ENCODE assay signal across 31 mouse cellular contexts in the genomic region with DNA sequence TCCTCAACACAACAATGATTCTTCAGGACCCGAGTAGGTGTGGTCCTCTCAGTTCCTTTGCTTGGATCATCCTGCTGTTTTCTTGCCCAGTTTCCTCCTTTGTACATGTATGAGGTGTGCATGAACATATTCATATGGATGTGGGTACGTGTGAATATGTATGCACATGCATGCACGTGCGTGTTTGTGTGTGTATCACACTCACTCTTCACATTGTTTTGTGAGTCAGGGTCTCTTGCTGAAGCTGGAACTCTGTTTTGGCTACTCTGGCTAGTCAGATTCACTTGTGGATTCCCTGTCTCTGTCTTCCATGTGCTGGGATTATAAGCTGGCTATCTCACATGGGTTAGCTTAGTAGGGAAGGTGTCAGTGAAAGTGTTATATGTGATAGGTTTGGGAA.
"Had no signal": no experiment of that assay in that cellular context is flagged by ENCODE, and none has a peak within 500 bp of the region (broad histone marks: within the 10 kb centered on the region; RNA-seq: fewer than 3 reads in every experiment).

No protein-coding gene starts in this region.

- DNase-seq: left cerebral cortex, postnatal 4 days; liver; liver, embryonic 13.5 days; liver, postnatal 0 days; lung, adult 18-20 months; lung, adult 2 months; lung, embryonic 14.5 days; lung, postnatal 10 days; lung, postnatal 14 days; lung, postnatal 36 days; lung, postnatal 4 days; midbrain, embryonic 14.5 days had no signal

- H3K4me1 ChIP-seq: limb, embryonic 10.5 days; limb, embryonic 12.5 days; limb, embryonic 13.5 days; limb, embryonic 15.5 days; liver, embryonic 12.5 days; liver, embryonic 13.5 days; liver, embryonic 15.5 days; lung, embryonic 15.5 days; megakaryocyte, embryonic 14.5 days; midbrain, embryonic 10.5 days; midbrain, embryonic 12.5 days; midbrain, embryonic 13.5 days; midbrain, embryonic 15.5 days; neural tube, embryonic 12.5 days had no signal

- H3K9ac ChIP-seq: limb, embryonic 12.5 days; limb, embryonic 13.5 days; limb, embryonic 15.5 days; liver, embryonic 12.5 days; liver, embryonic 13.5 days; liver, embryonic 14.5 days; liver, embryonic 15.5 days; liver, postnatal 0 days; lung, embryonic 14.5 days; lung, embryonic 15.5 days; midbrain, embryonic 12.5 days; midbrain, embryonic 13.5 days; midbrain, embryonic 15.5 days; neural tube, embryonic 12.5 days had no signal

- H3K4me3 ChIP-seq: left cerebral cortex, adult 2 months; limb, embryonic 10.5 days; limb, embryonic 12.5 days; limb, embryonic 13.5 days; limb, embryonic 15.5 days; liver, embryonic 12.5 days; liver, embryonic 13.5 days; liver, embryonic 15.5 days; lung, embryonic 15.5 days; megakaryocyte, embryonic 14.5 days; midbrain, embryonic 10.5 days; midbrain, embryonic 12.5 days; midbrain, embryonic 13.5 days; midbrain, embryonic 15.5 days; myocyte; neural tube, embryonic 12.5 days had no signal

- H3K27me3 ChIP-seq: limb, embryonic 12.5 days; limb, embryonic 13.5 days; limb, embryonic 15.5 days; liver, embryonic 12.5 days; liver, embryonic 13.5 days; liver, embryonic 15.5 days; lung, embryonic 15.5 days; megakaryocyte, embryonic 14.5 days; midbrain, embryonic 12.5 days; midbrain, embryonic 13.5 days; midbrain, embryonic 15.5 days; neural tube, embryonic 12.5 days had no signal

- H3K9me3 ChIP-seq: limb, embryonic 10.5 days; limb, embryonic 12.5 days; limb, embryonic 13.5 days; limb, embryonic 15.5 days; liver, embryonic 12.5 days; liver, embryonic 13.5 days; liver, embryonic 15.5 days; lung, embryonic 15.5 days; megakaryocyte, embryonic 14.5 days; midbrain, embryonic 10.5 days; midbrain, embryonic 12.5 days; midbrain, embryonic 13.5 days; midbrain, embryonic 15.5 days; neural tube, embryonic 12.5 days had no signal

- H3K36me3 ChIP-seq: limb, embryonic 10.5 days; limb, embryonic 12.5 days; limb, embryonic 13.5 days; limb, embryonic 15.5 days; liver, embryonic 12.5 days; liver, embryonic 13.5 days; liver, embryonic 15.5 days; lung, embryonic 15.5 days; midbrain, embryonic 10.5 days; midbrain, embryonic 12.5 days; midbrain, embryonic 13.5 days; midbrain, embryonic 15.5 days; neural tube, embryonic 12.5 days had no signal

- H3K27ac ChIP-seq: left cerebral cortex, adult 2 months; limb, embryonic 10.5 days; limb, embryonic 12.5 days; limb, embryonic 13.5 days; limb, embryonic 15.5 days; liver, embryonic 12.5 days; liver, embryonic 13.5 days; liver, embryonic 14.5 days; liver, embryonic 15.5 days; lung, embryonic 15.5 days; macrophage; midbrain, embryonic 10.5 days; midbrain, embryonic 12.5 days; midbrain, embryonic 13.5 days; midbrain, embryonic 15.5 days; neural tube, embryonic 12.5 days had no signal

- H3K4me2 ChIP-seq: limb, embryonic 12.5 days; limb, embryonic 13.5 days; limb, embryonic 15.5 days; liver, embryonic 11.5 days; liver, embryonic 12.5 days; liver, embryonic 13.5 days; liver, embryonic 15.5 days; lung, embryonic 14.5 days; lung, embryonic 15.5 days; midbrain, embryonic 12.5 days; midbrain, embryonic 13.5 days; midbrain, embryonic 15.5 days; neural tube, embryonic 12.5 days had no signal

- ATAC-seq: liver, embryonic 12.5 days; liver, postnatal 0 days; lung, postnatal 0 days; midbrain, embryonic 13.5 days; midbrain, embryonic 15.5 days had no signal
